Mouse (Mus musculus): ENCODE results near the gene Ralgps1.

Ralgps1 gene

DNA sequence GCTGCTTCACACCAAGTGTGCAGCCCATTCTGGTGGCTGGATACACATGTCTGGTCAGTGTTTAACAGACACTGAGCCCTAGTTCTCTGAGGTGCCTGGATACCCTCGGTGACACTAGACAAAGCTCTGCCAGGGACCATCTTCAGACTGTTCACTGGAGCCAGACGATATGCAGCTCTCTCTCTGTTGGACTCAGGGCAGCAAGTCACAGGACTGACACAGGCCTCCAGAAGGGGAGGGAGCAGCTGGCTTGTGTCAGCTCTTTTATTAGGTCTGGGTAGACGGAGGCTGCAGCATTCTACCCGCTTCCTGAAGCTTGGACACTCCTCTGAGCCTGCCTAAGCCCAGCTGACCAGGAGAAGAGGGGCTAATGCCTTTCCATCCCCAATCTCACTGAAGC, 164.2 kb downstream of the Ralgps1 start:
- DNase-seq, result peak; percentile 98

DNA sequence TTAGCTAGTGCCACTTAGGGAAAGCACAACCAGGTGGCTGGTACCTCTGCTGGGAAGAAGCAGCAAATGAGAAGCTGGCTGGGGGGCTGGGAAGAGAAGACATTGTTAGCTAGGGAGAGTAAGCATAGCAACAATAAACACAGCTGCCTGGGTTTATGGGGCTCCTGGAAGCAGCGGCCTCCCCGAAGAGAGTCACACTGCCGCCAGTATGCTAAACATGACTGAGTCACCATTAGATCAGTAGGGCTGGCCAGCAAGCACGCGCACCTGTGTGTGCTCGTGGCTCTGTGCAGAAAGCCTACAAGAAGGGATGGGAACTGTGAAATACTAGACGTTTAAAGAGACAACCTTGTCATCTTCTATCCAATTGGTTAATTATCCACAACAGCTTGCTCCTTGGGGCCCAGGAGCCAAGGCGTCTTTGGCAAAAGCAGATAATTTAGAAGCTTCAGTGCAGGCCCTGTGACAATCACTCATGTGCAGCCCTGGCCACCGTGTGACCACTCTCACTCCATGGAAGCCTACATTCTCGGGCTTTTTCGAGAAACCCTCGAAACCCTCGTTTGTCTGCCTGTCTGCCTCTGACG, 165.3 kb downstream of the Ralgps1 start:
- DNase-seq, result no peak

DNA sequence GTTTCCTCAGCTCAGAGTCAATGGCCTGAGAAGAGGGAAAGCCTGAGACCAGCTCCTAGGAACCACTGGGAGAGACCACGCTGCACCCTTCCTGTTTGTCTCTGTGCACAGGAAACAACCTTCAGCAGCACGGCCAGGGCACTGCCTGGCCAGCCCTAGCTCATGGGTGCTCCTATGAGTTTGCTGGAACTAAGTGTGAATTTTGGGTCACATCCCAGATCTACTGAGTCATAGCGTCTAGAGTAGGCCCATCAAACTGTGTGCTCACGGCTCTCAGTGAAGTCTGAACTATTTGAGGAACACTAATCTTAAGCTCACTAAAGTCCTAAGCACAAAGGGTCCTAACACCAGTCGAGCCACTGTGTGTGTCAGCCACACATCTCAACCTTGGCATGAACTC, 166.3 kb downstream of the Ralgps1 start:
- DNase-seq, result peak; percentile 96

DNA sequence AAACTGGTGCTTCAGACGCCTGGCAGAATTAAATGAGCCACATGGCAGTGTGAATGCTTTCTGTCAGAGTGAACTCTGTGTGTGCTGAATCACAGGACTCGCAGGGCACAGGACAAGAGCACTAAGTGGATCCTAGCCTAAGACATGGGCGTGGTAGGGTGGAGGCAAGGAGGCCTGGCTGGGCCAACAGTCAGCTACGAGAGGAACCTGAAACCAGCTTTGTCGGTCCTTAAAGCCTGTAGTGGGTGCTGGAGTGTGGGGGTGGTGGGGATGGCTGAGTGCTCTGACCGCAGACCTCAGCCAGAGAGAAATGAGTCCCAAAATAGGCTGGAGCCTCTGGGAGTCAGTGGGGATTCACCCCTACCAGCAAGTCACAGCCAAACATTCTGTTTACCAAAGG, 168.0 kb downstream of the Ralgps1 start:
- DNase-seq, result peak; percentile 96

DNA sequence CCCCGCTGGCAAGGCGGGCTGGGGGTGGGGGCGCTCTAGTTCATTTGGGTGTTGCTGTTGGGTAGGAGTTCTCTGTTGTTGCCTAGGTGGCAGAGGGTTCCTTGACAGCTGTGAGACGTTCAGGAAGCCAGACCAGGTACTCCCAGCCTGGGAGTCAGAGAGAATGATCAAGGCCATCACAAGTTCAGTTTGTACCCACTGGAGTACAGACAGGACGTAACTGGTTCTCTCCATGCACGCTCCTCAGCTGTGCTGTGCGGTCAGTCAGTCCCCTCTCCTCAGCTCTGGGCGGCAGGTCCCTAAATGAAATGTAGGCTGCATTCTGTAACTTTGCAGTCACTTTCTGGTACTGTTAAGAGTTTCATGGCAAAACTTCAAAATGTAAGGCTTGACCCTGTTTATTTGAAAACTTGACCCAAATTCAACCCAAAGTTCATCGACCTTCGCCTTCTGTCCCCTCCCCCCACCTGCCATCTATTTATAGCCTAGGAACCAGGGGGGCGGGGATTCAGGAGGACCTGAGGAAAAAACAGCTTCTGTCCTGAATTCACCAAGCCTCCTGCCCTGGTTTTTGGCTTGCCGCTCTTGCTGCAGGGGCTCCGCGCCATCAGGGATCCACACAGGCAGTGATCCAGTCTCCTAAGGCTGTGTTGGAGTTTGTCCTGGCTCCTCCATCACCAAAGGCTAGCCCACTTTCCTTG, 170.8 kb downstream of the Ralgps1 start:
- no peak for DNase-seq

DNA sequence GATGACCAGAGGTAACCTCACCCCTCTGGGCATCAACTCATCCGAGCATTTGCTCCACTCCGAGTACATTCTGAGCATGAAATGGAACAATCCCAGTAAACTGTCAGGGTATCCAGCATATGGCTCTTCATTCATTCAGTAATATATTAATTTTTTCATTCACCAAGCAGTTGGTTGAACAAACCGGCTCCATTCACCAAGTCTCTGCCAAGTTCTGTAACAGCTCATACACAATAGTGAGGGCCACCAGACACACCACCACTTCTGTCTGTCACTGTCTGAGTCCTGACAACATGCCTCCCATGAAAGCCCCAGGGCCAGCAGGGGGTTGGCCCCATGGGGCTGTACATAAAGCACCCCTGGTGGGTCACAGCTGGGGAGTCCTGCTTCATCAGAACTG, 181.3 kb downstream of the Ralgps1 start:
- no peak for DNase-seq

DNA sequence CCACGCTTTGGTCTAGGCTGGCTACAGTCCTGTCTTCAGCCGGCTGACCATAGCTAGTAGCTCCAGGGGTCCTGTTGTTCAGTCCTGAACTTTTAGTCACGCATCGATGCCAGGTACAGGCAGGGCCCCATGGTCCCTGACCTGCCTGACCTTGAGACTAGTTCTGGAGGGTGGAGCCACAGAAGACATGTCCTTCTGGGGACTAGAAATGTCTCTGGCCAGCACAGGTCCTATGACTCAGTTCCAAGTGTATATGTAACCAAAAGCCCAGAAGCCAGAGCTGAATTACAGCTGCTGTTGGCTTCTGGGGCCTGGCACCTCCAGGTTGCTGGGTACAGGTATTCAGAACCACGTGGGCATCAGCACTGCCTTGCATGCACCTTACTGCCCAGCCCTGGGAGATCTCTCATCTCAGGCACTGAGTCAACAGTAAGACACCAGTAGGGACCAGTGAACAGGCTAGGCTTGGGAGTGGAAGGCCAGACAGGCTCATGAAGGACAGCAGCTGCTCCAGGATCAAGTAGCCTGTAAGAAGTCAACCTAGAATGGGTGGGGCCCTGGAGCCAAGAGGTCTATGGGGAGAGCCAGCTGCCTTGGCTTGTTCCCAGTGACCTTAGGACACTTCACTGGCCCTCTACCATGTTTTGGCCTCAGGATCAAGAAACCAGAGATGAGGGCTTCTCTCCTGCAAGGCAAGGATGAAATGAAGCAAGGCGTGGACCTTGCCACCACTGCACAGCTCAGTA, 182.2 kb downstream of the Ralgps1 start:
- peak; percentile 96 for DNase-seq

DNA sequence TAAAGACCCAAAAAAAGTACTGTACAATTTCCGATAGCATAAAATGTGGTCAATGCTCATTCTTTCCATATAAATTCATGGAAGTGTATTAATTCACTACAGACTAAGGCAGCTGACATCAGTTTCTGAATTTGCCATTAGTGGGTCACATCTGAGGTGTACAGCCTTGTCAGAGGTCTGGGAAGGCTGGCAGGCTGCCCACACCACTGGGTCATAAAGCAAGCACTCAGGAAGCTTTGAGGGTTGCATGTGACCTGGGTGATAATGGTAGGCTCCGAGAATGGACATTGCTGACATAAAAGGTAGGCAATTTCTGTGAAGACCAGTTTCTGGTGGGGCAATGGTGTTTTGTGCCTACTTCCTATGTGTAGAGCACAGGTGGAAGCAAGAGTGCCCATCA, 183.4 kb downstream of the Ralgps1 start:
- DNase-seq, result no peak

DNA sequence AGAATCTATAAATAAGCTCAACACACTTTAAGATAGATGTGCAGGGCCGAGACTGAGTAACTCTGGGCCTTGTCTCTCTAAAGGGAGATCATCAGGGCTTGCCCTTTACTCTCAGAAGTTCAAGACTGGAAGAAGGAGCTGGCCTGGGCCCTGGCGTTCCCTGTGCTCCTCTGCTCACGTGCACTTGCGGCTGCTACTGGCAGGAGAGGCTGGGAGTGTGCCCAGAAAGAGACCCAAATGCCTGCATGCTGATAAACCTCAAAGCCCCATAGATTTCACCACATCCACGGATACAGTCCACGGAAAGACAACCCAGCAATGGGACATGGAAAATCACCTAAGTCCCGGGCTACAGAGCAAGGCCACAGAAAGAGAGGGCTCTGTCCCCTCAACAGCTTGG, 184.8 kb downstream of the Ralgps1 start:
- peak; percentile 95 for DNase-seq

DNA sequence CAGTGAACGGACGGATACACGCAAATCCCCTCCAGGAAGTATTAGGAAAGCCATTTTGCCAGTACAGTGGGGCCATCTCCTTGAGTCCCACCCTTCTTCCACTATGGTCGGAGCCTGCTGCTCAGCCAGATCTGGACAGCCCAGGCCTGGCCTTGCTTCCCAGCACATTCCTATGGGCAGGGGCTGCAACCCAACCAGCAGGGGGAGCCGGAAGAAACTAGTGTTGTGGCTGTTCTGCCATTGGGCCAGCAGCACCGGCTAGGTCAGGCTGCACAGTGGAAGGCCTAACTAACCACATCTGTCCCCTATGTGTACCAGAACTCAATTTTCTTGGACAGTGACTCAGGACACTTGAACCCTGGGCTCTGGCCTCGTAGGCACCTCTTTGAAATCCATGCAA, 186.0 kb downstream of the Ralgps1 start:
- DNase-seq, result peak; percentile 96

DNA sequence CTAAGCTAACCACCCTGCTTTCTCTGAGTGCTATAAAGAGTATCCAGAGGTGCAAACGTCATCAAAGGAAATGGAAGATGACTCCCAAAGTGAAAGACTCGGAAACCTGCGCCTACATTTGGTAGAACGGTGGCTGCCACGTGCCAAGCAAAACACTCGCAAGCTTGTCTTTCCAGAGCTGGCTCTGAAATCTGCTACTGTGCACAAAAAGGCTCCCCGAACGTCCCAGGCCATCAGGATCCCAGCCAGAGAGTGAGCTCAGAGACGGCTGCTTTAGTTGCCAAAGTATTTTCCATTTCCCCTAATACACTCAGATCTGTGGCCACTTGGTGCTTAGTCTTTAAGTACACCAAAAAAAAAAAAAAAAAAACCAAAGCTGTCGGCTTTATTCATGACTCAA, 186.6 kb downstream of the Ralgps1 start:
- DNase-seq, result peak; percentile 98

DNA sequence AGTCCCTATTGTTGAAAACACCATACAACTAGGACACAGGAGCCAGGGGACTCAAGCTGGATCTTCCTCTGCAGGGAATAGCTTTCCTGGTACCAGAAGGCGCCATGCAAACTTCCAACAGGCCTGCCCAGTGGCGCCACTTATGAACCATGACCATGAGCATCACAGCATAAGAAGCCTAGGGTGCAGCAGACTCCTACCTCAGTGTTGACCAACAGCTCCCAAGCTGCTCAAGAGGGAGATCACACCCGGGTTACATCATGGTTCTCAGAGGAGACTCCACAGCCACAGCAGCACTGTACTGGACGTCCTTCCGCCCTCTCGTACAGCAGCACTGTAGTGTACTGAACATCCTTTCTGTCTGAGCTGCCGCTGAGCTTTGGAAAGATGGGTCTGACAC, 188.0 kb downstream of the Ralgps1 start:
- peak; percentile 93 for DNase-seq

DNA sequence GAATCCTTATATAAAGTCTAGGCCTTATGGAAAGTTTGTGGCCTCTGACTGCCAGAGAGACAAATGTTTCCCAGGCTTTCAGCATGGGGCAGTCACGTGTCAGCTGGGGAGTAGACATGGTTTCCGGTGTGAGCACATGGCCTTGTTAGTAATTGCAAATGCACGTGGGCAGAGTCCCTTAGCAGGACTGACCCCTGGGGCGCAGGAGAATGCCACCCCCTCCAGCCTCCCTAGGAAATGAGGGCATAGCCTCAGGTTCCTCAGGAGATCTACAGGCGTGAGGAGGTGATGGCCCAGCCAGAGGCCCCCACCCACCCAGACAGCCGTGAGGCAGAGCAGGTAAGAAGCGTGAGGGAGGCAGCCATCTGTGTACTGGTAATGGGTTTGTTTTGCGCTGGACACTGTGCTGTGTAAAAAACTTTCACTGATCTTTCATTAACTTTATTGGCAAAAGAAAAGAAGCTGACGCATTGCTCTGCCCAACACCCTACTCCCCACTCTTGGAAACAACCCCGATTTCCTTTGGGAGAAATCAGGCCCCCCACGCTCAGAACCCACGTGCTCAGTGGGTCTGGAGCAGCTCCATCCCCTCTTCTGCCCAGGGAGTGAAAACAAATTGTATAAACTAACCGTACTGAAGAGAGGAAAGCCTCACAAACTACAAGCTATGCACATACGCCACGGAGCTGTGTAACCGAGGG, 191.2 kb downstream of the Ralgps1 start:
- DNase-seq, result peak; percentile 98

DNA sequence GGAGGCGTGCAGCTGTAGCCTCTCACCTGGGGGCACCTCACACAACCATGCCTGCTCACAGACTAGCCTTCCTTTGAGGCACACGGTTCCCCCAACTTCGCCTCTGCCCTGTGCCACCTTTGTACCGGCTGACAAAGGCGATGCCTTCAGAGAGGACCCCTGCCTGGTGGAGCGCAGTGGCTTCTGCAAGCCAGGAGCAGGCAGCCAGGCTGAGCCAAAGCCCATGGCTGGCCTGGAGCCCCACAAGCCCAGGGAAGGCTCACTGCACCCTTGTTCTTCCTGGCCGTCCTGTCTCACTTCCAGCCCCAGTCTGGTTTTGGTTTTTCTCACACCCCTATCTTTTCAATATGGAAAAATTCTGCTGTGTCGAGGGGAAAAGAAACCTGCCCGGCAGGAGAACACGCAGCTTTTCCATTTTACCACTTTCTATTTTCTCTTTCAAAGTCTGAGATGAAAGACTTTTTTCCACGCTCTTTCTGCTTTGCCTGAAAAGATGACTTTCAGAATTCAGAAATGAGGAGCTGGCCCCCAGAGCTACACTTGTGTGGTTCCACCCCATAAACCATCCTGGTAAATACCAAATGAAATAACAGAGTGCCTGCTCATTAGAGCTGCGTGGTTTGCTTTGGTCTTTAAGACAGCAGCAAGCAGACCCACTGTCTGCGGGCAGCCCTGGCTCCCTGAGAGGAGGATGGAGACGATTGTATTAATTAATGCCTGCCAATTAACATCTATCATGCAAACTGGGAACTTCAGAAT, 191.9 kb downstream of the Ralgps1 start:
- no peak for DNase-seq

DNA sequence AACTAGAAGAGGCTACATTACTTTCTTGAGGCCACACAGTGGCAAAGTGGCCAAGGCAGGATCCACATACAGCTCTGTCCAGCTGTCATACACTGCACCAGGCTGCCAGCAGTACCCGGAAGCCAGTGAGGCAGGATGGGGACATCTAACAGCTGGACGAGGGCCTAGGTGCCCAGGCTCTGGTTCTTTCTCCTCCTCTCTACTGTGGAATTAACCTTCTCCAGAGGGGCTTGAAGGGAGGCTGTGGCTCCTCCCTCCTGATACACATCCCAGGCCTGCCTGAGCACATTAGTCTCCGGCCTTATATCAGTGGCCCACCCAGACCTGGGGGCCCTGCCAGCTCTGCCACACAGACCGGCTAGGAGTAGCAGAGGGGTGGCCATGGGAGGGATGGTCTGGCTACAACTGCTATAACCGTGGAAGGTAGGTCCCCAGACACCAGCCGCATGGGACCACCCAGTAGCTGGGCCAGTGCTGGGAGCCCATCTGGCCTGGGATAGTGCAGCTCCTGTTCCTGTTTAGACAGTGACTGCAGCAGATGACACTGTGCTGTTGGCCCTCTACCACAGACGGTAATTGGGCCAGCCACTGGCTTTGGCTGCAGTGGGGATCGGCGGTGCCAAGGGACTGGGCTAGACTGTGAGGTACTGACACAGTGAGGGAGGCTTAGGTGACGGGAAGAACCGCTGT, 192.9 kb downstream of the Ralgps1 start:
- peak; percentile 96 for DNase-seq

DNA sequence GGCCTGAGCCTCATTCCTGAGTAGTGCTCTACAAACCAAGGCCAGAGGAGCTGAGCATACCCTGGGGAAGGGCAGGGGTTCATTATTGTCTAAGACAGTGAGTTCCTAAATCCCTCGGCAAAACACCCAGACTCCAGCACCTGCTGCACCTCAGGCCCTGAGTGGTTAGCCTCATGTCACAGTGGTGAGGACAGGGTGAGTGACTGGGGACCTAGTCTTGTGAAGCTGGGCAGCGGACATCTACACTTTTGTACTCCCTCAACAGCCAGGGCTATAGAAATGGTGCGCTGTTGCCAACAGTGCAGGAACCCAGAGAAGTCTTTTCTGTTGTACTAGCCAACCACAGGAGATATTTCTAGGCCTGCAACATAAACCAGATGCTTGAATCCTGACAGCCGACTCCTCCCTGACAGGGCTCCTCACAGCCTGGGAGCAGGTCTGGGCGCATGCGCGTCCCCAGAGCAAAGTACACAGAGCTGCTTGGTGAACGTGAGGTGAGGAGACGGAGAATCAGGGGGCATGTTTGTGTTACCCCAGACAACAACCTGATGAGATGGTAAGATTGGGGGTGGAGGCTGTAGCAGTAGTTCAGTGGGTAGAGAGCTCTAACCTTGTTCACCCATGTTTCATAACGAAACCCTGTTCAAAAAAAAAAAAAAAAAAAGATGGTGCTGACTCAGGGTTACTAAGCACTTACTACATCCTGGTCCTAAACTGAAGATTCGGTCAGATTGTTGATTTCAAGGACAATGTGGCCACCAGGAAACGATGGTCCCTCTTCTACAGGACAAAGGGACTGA, 193.6 kb downstream of the Ralgps1 start:
- peak; percentile 97 for DNase-seq

DNA sequence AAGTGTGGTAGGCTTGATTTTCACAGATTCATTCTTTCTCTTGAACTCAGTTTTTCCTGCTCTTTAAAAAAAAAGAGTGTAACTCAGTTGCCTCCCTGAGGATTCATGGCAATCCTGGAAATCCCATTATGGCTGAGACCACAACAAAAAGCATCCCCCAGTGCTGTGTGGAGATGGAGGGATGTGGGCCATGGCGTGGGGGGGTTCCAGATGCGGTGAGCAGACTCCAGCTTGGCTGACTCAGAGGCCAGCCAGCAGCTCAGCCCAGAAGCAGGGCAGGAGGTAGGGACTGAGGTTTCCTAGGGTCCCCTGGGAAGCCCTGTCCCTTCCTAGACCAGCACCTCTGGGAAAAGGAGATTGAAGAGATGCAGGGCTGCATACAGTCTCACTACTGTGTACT, 194.4 kb downstream of the Ralgps1 start:
- DNase-seq, result no peak

DNA sequence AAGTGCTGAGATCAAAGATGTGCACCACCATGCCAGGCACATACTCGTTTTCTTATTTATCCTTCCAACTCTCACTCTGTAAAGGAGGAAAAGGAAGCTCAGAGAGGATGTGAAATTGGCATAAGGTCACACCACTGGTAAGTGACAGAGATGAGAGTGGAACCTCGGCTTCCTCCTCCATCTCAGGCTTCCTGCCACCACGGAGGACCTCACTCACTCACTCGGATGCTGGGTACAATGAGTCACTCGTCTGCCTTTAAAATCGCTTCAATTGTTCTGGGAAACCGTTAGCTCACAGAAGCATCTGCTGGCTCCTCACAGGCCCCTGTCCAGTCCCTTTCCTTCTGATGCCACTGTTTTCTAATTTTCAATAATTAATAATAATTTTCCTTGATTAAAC, 194.8 kb downstream of the Ralgps1 start:
- DNase-seq, result no peak

DNA sequence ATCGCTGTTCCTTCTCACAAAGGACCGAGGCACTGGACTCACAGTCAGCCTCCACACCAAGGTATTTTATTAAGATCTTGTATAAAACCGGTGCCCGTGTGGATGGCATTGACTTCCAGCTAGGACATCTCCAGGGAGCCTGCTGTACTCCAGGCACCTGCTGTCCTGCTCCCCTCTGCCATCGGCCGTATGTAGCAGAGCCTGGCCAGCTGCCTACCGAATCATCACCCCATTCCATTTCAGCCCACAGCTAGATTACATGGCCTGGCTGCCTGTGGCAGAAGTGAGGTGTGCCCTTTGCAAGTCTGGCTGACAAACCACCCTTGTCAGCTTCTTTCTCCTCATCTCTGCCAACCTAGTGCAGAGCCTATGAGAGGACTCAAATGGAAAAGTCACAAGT, 197.6 kb downstream of the Ralgps1 start:
- DNase-seq, result peak; percentile 96

DNA sequence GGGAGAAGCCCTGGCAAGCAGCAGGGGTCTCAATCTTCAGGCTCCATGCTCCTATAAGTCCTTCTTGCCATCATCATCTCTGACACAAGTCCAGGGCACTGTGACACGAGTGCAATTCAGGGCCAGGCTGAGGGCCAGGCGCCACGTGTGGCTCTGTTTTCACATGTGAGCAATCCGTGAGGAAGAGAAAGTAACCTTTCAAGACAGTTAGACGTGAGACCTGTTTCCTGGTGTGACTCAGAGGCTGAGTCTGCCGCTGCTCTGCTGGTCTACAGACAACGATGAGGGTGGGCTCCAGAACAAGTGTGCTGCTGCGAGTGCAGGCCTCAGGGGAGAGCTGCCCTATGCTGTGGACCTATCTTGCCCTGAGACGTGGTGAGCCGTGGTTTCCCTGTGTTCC, 198.2 kb downstream of the Ralgps1 start:
- DNase-seq, result no peak

Data from heart, adult 11 months (tissue).